Mouse (Mus musculus): Measurements from ENCODE around the gene Tmem222. TPM values are rescaled to one million over a fixed set of nuclear protein-coding genes. Genes with fewer than 3 reads are reported as not detected.

The Tmem222 gene
- polyA plus RNA-seq, 1 experiment from 2014 or later: 57.5 TPM

DNA sequence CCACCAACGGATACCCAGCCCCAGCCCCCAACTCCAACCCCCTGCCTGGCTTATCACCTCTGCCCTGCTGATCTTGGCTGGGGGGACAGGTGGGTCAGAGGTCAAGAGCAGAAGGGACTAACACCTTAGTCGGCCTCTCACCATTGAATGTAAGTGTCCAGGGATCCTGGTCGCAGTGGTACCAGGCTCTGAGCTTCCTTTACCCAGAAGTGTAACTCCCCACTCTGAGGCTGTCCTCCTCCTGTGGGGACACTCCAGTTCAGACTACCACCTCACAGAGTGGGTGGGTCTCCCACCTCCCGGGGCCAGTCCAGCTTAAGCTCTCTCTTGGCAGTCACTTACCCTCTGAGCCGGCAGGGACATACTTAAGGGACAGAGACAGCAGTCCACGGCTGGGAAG, 22.2 kb downstream of the Tmem222 start:
- Histone ChIP-seq H3K4me3 (ENCODE audit: low read depth, low read length) (no peak overlapping the region), H3K36me3 (ENCODE audit: control insufficient read depth, insufficient read depth, low read length) (no peaks in the 10 kb centered on the region), H3K9ac (ENCODE audit: low read depth, low read length) (no peak overlapping the region), H3K4me2 (no peak overlapping the region), H3K27ac (ENCODE audit: low read depth, low read length) (no peak overlapping the region), H3K4me1 (ENCODE audit: control insufficient read depth, insufficient read depth, low read length) (peaks cover 15% of the 10 kb centered on the region), H3K9me3 (replicated peaks; ENCODE audit: control insufficient read depth, low read length) (no peaks in the 10 kb centered on the region), H3K27me3 (ENCODE audit: control insufficient read depth, insufficient read depth, low read length) (peaks cover 69% of the 10 kb centered on the region)
- no peak for ATAC-seq (replicated peaks; ENCODE audit: insufficient number of reproducible peaks, low FRiP score, low TSS enrichment)
- 45% methylated on average over 6 of the region's 6 CpGs for WGBS (ENCODE audit: insufficient replicate concordance)

DNA sequence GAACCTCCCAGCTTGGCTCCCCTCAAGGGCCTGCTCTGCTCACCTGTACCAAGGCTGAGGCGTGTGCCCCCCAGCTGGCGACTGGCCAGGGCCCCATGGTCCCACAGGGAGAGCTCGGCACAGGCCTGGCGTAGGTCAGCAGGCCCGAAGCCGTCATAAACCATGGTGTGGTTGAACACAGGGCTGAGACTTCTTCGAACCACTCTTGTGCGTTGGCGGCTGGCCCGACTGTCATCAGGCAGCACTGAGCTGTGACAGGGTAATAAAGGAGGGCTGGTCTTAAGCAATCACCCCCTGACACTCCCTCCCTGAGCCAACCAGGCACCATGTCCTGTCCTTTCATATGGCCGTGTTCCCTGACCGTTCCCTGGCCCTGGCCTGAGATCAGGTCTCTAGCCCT, 24.2 kb downstream of the Tmem222 start:
- Histone ChIP-seq H3K9me3 (replicated peaks; ENCODE audit: control insufficient read depth, low read length) (no peaks in the 10 kb centered on the region), H3K4me2 (no peak overlapping the region), H3K4me1 (ENCODE audit: control insufficient read depth, insufficient read depth, low read length) (peaks cover 15% of the 10 kb centered on the region), H3K36me3 (ENCODE audit: control insufficient read depth, insufficient read depth, low read length) (no peaks in the 10 kb centered on the region), H3K27ac (ENCODE audit: low read depth, low read length) (no peak overlapping the region), H3K9ac (ENCODE audit: low read depth, low read length) (no peak overlapping the region), H3K27me3 (ENCODE audit: control insufficient read depth, insufficient read depth, low read length) (peaks cover 82% of the 10 kb centered on the region), H3K4me3 (ENCODE audit: low read depth, low read length) (no peak overlapping the region)
- no peak for ATAC-seq (replicated peaks; ENCODE audit: insufficient number of reproducible peaks, low FRiP score, low TSS enrichment)
- WGBS (ENCODE audit: insufficient replicate concordance): 79% methylated on average over 12 of the region's 12 CpGs

DNA sequence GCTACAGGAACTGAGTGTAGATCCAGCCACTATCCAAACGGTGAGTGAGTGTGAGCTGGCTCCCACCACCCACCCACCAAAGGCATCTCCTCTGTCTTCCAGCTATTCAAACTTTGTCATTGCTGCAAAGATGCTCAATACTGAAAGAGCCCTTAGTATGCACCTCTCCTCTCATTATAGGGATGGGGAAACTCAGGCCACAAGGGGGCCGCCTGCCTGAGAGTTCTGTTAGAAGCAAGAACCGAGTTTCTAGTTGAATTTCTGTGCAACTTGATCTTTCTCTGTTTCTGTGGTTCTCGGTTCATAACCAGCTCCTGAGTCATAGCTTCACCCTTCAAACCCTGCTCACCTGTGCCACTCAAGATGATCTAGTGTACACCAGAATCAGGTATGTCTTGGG, 25.5 kb downstream of the Tmem222 start:
- Histone ChIP-seq H3K36me3 (ENCODE audit: control insufficient read depth, insufficient read depth, low read length) (no peaks in the 10 kb centered on the region), H3K27ac (ENCODE audit: low read depth, low read length) (no peak overlapping the region), H3K4me3 (ENCODE audit: low read depth, low read length) (no peak overlapping the region), H3K4me2 (no peak overlapping the region), H3K27me3 (ENCODE audit: control insufficient read depth, insufficient read depth, low read length) (peaks cover 84% of the 10 kb centered on the region), H3K9ac (ENCODE audit: low read depth, low read length) (no peak overlapping the region), H3K9me3 (replicated peaks; ENCODE audit: control insufficient read depth, low read length) (no peaks in the 10 kb centered on the region), H3K4me1 (ENCODE audit: control insufficient read depth, insufficient read depth, low read length) (peaks cover 18% of the 10 kb centered on the region)
- no peak for ATAC-seq (replicated peaks; ENCODE audit: insufficient number of reproducible peaks, low FRiP score, low TSS enrichment)
- WGBS (ENCODE audit: insufficient replicate concordance): 35% methylated on average over 4 of the region's 4 CpGs

DNA sequence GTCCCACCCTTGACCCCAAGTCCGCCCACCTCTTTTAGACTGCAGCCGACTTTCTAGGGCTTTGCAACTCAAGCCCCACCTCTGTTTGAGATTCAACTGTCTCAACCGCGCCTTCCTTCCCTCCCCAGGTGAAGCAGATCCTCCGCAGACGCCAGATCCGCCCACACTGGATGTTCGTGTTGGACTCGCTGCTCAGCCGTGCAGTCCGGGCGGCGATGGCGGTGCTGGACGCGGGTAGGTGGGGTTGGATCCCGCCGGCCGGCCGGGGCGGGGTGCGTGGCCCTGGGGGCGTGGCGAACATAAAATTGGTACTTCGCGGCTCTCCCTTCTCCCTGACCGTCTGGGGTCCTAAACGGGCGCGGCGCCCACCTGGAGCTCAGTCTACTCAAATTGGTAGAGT, 26.4 kb downstream of the Tmem222 start:
- WGBS (ENCODE audit: insufficient replicate concordance): 3% methylated on average over 31 of the region's 31 CpGs
- peak overlapping the region; percentile 69 for H3K4me2 ChIP-seq
- peaks cover 82% of the 10 kb centered on the region for H3K27me3 ChIP-seq (ENCODE audit: control insufficient read depth, insufficient read depth, low read length)
- no peak for ATAC-seq (replicated peaks; ENCODE audit: insufficient number of reproducible peaks, low FRiP score, low TSS enrichment)
- no peak overlapping the region for H3K27ac ChIP-seq (ENCODE audit: low read depth, low read length)
- H3K9ac ChIP-seq (ENCODE audit: low read depth, low read length): peak overlapping the region; percentile 29; the same call in 1 of the 2 replicates
- no peaks in the 10 kb centered on the region for H3K9me3 ChIP-seq (replicated peaks; ENCODE audit: control insufficient read depth, low read length)
- peak overlapping the region; percentile 39 for H3K4me3 ChIP-seq (ENCODE audit: low read depth, low read length)
- H3K4me1 ChIP-seq (ENCODE audit: control insufficient read depth, insufficient read depth, low read length): peaks cover 18% of the 10 kb centered on the region
- no peaks in the 10 kb centered on the region for H3K36me3 ChIP-seq (ENCODE audit: control insufficient read depth, insufficient read depth, low read length)

DNA sequence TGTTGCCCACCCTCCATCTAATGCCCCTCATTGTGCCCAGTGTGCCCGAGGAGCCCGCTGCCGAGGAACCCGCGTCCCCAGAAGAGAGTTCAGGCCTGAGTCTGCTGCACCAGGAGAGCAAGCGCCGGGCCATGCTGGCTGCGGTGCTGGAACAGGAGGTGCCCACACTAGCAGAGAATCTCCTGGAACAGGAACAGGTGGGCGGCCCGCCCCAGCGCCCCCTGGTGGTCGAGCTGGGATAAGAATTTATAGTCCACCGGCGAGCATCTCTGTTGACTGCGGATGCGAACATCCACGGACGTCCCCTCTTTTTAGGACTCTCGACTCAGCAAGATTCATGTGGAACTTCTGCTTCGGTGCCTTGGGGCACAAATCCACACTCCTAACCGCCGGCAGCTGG, 27.0 kb downstream of the Tmem222 start:
- ATAC-seq (replicated peaks; ENCODE audit: insufficient number of reproducible peaks, low FRiP score, low TSS enrichment): no peak

DNA sequence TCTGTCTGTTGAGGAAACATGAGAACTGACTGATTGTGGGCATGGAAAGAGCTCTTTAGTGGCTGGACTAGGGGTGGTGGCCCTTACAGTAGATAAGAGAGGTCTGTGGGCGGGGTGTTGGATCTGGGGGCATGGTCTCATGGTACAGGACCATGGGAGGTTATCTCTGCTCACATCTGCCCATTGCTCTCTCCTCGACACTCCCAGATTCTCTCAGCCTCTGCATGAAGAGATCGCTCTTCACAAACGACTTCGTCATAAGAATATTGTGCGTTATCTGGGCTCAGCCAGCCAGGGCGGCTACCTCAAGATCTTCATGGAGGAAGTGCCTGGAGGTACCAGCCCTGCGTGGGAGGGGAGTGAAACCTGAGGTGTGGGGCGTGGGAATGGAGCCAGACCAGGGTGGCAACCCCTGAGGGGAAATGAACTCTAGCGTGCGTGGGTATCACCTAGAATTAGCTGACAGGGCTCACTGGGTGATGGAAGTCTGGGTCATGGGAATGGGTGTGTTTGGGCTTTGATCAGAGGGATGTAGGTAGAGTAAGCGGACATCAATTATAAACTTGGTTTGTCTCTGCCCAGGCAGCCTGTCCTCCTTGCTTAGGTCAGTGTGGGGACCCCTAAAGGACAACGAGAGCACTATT, 29.7 kb downstream of the Tmem222 start:
- WGBS (ENCODE audit: insufficient replicate concordance): 56% methylated on average over 13 of the region's 13 CpGs
- H3K36me3 ChIP-seq (ENCODE audit: control insufficient read depth, insufficient read depth, low read length): no peaks in the 10 kb centered on the region
- H3K9ac ChIP-seq (ENCODE audit: low read depth, low read length): no peak overlapping the region

More for the DNA sequence above, 27.0 kb downstream of the Tmem222 start:
- H3K4me1 ChIP-seq (ENCODE audit: control insufficient read depth, insufficient read depth, low read length): peaks cover 18% of the 10 kb centered on the region
- H3K27ac ChIP-seq (ENCODE audit: low read depth, low read length): no peak overlapping the region
- H3K4me2 ChIP-seq: peak overlapping the region; percentile 69
- no peak overlapping the region for H3K9ac ChIP-seq (ENCODE audit: low read depth, low read length)
- H3K4me3 ChIP-seq (ENCODE audit: low read depth, low read length): peak overlapping the region; percentile 39
- H3K9me3 ChIP-seq (replicated peaks; ENCODE audit: control insufficient read depth, low read length): no peaks in the 10 kb centered on the region
- H3K27me3 ChIP-seq (ENCODE audit: control insufficient read depth, insufficient read depth, low read length): peaks cover 82% of the 10 kb centered on the region
- H3K36me3 ChIP-seq (ENCODE audit: control insufficient read depth, insufficient read depth, low read length): no peaks in the 10 kb centered on the region
- 3% methylated on average over 22 of the region's 22 CpGs for WGBS (ENCODE audit: insufficient replicate concordance)

DNA sequence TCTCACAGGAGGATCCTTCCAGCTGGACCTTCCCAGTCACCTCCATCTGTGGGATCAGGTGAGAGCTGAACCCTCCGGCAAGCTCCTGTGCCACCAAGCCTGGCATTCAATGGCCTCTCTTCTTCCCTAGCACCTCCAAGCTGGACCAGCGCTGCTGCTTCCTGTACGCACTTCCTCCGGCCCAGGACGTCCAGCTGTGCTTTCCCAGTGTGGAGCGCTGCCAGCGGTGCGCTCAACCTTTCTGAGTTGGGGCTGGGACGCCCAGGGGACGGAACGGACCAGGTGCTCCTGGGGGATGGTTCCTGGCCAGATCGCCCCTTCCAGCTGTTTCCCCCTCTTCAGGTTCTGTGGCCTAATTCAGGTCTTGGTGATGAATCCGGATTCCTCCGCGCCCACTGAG, 30.5 kb downstream of the Tmem222 start:
- Histone ChIP-seq H3K4me3 (ENCODE audit: low read depth, low read length) (no peak overlapping the region), H3K9me3 (replicated peaks; ENCODE audit: control insufficient read depth, low read length) (no peaks in the 10 kb centered on the region), H3K36me3 (ENCODE audit: control insufficient read depth, insufficient read depth, low read length) (no peaks in the 10 kb centered on the region), H3K27ac (ENCODE audit: low read depth, low read length) (no peak overlapping the region), H3K27me3 (ENCODE audit: control insufficient read depth, insufficient read depth, low read length) (peaks cover 86% of the 10 kb centered on the region), H3K4me1 (ENCODE audit: control insufficient read depth, insufficient read depth, low read length) (peaks cover 22% of the 10 kb centered on the region), H3K4me2 (no peak overlapping the region), H3K9ac (ENCODE audit: low read depth, low read length) (no peak overlapping the region)
- no peak for ATAC-seq (replicated peaks; ENCODE audit: insufficient number of reproducible peaks, low FRiP score, low TSS enrichment)
- 23% methylated on average over 15 of the region's 15 CpGs for WGBS (ENCODE audit: insufficient replicate concordance)

More for the DNA sequence above, 29.7 kb downstream of the Tmem222 start:
- H3K27me3 ChIP-seq (ENCODE audit: control insufficient read depth, insufficient read depth, low read length): peaks cover 85% of the 10 kb centered on the region
- peaks cover 22% of the 10 kb centered on the region for H3K4me1 ChIP-seq (ENCODE audit: control insufficient read depth, insufficient read depth, low read length)
- no peak overlapping the region for H3K4me2 ChIP-seq
- ATAC-seq (replicated peaks; ENCODE audit: insufficient number of reproducible peaks, low FRiP score, low TSS enrichment): no peak; the same call in 1 of the 2 replicates
- no peak overlapping the region for H3K4me3 ChIP-seq (ENCODE audit: low read depth, low read length)
- H3K27ac ChIP-seq (ENCODE audit: low read depth, low read length): no peak overlapping the region
- H3K9me3 ChIP-seq (replicated peaks; ENCODE audit: control insufficient read depth, low read length): no peaks in the 10 kb centered on the region

DNA sequence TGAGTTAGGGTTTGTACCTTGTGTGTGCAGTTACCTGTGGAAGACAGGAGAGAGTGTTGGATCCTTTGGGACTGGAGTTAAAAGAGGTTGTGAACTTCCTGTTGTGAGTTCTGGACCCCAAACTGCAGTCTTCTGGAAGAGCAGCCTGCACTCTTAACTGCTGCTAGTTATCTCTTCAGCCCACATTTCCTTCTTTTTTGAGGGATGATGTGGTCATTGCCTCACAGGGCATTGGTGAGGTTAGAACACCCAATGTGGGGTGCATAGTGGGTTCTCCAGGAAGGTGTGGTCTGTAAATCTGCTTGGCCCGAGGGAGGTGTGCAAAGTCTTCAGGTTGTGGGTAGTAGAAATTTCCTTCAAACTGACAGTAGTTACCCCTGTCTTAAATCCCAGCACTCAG, 33.3 kb downstream of the Tmem222 start:
- Histone ChIP-seq H3K4me3 (ENCODE audit: low read depth, low read length) (no peak overlapping the region), H3K27ac (ENCODE audit: low read depth, low read length) (no peak overlapping the region), H3K27me3 (ENCODE audit: control insufficient read depth, insufficient read depth, low read length) (peaks cover 61% of the 10 kb centered on the region), H3K9ac (ENCODE audit: low read depth, low read length) (no peak overlapping the region), H3K4me2 (no peak overlapping the region), H3K4me1 (ENCODE audit: control insufficient read depth, insufficient read depth, low read length) (peaks cover 18% of the 10 kb centered on the region), H3K9me3 (replicated peaks; ENCODE audit: control insufficient read depth, low read length) (no peaks in the 10 kb centered on the region), H3K36me3 (ENCODE audit: control insufficient read depth, insufficient read depth, low read length) (no peaks in the 10 kb centered on the region)
- 66% methylated on average over 1 of the region's 1 CpGs for WGBS (ENCODE audit: insufficient replicate concordance)
- no peak for ATAC-seq (replicated peaks; ENCODE audit: insufficient number of reproducible peaks, low FRiP score, low TSS enrichment)

DNA sequence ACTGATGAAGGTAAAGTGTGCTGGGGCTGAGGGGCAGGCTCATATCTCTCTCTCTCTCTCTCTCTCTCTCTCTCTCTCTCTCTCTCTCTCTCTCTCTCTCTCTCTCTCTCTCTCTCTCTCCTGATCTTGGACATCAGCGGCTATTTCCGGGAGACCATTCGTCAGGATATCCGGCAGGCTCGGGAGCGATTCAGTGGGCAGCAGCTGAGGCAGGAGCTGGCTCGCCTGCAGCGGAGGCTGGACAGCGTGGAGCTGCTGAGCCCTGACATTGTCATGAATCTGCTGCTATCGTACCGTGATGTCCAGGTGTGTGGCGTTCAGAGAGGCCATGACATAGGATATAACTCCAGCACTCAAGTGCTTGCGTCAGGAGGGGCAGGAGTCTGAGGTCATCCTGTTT, 34.1 kb downstream of the Tmem222 start:
- Histone ChIP-seq H3K36me3 (ENCODE audit: control insufficient read depth, insufficient read depth, low read length) (no peaks in the 10 kb centered on the region), H3K27ac (ENCODE audit: low read depth, low read length) (no peak overlapping the region), H3K9ac (ENCODE audit: low read depth, low read length) (no peak overlapping the region), H3K4me3 (ENCODE audit: low read depth, low read length) (no peak overlapping the region), H3K4me2 (no peak overlapping the region), H3K9me3 (replicated peaks; ENCODE audit: control insufficient read depth, low read length) (no peaks in the 10 kb centered on the region), H3K27me3 (ENCODE audit: control insufficient read depth, insufficient read depth, low read length) (peaks cover 57% of the 10 kb centered on the region), H3K4me1 (ENCODE audit: control insufficient read depth, insufficient read depth, low read length) (peaks cover 18% of the 10 kb centered on the region)
- no peak for ATAC-seq (replicated peaks; ENCODE audit: insufficient number of reproducible peaks, low FRiP score, low TSS enrichment)
- WGBS (ENCODE audit: insufficient replicate concordance): 37% methylated on average over 13 of the region's 13 CpGs

All from heart, embryonic 11.5 days (tissue).